Mouse (Mus musculus) retina, postnatal 7 days (tissue): Measurements from ENCODE around the gene Dst.

Experiments
- DNase-seq: peaks from one replicate; pipeline ENCODE4 v3.0.0-alpha.2; 2012; ENCODE audit warnings: low read depth, low spot score

Dst gene

GRCm38 (mm10) chr1:34128796-34129195, 220.8 kb downstream of the Dst start:
- DNase-seq, result no peak

- no peak for DNase-seq
These were observed 221.7 kb downstream of the Dst start for GRCm38 (mm10) chr1:34129691-34130090.

GRCm38 (mm10) chr1:34130804-34131203, 222.8 kb downstream of the Dst start:
- DNase-seq, result no peak

DNA sequence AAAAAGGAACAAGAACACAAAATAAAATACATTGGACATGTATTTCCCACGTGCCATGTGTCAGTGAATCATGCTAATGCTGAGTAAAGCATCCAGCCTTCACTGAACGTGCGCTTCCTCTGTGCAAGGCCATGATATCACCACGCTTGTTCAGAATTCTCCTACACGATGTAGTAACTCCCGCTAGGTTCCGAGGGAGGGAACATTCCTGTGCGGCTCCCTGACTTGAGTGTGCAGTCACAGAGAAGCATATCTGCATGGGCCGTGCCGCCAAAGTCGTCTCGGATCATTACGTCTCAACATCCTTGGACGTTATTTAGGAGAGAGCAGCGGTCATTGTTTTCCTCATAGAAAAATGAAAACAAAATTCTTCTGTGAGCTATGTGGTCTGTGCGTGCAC, 224.8 kb downstream of the Dst start:
- no peak for DNase-seq

DNA sequence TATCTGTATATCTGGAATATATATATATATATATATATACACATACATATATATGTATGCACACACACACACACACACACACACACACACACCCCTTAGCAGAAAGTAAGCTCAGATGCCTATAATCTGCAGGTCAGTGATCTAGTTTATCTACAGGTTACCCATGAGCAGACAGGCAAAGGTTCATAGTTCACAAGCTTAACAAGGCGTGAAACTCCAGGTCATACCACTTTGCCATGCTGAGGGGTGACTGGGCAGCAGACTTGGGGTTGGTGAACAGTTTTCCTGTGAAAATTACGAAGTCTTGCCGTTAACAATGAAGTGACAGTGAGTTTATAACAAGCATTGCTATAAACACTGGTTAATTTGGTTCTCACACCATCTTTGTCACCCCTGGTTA, 227.5 kb downstream of the Dst start:
- DNase-seq, result no peak

DNA sequence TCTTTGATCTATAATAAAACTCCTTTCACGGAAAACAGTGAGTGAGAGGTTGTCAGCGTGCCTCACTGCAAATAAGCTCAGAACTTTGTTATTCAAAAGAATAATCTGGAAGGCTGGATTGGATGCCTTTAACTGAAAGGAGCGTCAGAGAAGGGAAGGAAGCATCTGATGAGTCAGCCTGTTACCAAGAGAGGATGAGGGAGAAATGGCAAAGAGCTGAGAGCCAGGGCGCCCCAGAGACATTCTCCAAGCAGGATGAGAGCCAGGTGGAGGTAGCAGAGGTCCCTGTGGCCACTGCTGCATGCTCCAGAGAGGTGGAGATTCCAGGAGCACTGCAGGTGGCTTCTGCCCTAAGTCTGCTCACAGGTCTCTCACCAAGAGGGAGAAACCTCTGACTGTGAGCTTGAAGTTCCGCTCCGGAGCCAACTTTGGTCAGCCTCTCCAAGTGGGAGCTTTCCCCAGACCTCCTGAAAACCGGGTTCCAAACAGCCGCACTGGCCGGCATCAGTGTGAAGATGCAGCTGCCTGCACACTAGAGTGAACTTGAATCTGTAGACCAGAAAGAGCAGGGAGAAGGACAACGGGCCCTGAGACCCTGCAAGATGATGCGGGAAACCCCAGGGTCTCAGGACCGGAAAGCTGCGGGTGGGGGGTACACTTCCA, 231.3 kb downstream of the Dst start:
- no peak for DNase-seq

DNA sequence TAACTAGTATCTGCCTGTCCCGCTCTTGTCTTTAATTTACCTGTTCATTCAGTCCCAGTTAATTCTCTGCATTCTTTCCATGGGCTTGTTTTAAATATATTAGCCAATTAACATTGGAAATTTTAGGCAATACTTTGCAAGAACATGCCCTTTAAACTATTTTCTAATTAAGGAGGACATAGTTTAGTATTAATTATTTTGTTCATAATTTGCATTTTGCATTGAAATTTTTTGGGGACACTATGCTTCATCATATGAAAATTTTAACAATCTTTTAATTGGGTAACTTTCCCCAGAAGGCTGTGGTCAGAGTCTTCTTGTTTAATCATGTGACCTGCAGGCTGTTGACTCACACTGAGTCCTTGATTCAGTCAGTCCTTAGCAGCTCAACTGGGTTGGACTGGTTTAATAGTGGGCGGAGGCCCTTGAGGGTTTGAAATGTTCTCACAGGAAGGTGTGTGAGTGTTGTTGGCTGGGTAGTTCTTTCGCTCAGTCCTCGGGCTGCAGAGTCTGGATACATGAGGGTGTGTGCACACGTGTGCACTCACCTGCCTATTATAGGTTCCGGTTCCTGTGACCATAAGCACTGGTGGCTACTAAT, 231.9 kb downstream of the Dst start:
- DNase-seq, result no peak

DNA sequence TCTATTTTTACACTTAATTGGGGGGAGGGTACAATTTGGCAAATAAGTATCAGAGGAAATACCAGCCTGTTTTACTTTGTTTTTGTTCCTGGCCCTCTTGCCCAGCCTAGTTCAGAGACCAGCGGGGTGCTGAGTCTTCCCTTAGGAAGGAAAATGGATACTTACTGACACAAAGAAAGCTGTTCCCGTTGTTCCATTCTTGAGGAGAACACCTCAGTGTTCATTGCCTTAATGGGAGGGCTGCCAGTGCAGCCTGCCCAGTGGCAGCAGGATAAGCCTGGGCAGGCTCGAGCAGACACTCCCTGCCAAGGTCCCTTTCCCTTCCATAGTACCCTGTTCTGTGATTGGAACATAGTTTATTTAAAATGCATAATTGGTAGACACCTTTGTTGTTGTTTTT, 232.7 kb downstream of the Dst start:
- no peak for DNase-seq

GRCm38 (mm10) chr1:34142951-34143580, 235.0 kb downstream of the Dst start:
- DNase-seq, result no peak

DNA sequence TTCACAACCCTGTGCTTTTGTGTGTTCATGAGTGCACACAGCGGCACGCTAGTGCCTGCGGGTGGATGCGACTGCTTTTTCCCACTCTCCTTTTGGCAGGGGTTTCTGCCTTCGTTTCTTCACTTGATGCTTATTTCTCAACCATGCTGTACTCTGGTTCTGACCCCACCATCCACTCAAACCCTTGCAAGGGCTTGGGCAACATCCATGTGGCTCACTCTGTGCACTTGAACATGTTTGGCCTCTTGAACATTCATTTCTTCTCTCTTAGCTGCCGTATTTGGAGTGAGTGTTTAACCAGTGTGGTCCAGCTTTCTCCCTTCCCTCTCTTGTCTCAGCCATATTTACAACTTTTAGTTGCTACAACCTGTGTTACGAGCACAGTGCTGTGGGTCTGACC, 236.8 kb downstream of the Dst start:
- DNase-seq, result no peak

DNA sequence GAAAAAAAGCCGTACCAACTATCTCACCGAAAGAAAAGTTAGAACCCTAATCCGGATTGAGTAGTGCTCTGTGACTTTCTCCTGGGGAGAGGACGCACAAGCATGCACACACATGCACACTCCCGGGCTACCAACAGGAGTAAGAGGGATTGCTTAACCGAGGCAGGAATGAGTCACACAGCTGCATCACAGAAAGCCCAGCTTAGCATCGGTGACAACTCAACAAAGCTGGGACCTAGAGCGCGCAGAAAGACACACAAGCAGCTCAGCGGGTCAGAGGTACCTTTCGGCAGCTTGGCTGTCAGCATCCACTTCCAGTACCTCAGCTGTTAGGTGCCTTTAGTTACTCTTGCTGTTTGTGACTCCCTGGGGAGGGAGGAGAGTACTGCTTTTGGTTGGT, 240.0 kb downstream of the Dst start:
- DNase-seq, result no peak

DNA sequence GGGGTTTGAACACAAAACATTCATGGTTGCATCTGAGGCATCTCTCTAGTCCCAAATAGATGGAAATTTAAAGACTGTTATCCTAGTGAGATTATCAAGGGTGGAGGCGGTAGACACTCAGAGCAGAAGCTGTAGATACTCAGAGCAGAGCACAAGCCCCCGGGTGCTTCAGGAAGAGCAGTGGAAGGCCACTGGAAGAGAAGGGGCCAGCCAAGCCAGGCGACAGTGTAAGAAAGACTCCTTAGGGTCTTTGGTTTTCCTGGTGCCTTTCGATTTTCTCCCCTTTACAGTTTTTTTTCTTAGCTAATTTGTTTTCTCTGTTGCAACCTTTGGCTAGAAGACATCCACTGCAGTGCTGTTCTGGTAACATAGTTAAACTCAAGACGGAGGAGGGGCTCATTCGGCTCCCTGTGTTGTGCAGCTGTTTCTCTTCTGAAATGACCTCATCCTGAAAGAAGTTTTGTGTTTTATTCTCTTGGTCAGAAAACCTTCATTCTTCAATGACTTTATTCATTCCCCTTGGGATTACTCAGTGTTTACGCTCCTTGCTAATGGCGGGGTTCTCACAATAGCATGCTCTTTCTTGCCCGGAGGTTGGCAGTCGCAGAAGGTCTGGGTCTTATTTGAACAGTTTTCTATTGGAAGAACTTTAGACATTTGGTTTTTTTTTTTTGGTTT, 242.5 kb downstream of the Dst start:
- no peak for DNase-seq

DNA sequence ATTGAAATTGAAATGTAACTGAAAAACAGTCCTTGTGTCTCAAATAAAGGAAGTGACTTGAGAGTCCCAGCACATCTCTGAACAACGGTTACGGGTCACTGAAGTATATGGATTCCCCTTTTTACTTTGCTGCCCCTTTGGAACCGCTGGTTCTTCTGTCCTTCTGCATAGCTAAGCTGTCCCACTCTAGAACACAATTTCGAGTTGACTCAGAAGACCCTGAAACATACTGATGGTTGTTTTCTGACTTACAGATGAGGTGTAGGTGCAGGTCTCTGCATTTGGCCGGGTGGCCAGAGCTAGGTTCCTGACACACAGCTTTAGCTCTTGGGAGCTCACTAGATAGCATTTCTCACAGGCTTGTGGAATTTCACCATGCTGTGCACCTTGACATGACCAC, 244.7 kb downstream of the Dst start:
- DNase-seq, result no peak

GRCm38 (mm10) chr1:34156058-34156457, 248.0 kb downstream of the Dst start:
- DNase-seq, result no peak

GRCm38 (mm10) chr1:34157702-34158101, 249.7 kb downstream of the Dst start:
- DNase-seq, result no peak

- DNase-seq, result no peak
These were observed 250.8 kb downstream of the Dst start for GRCm38 (mm10) chr1:34158822-34159221.

- no peak for DNase-seq
These were observed 251.9 kb downstream of the Dst start for GRCm38 (mm10) chr1:34159898-34160297.

DNA sequence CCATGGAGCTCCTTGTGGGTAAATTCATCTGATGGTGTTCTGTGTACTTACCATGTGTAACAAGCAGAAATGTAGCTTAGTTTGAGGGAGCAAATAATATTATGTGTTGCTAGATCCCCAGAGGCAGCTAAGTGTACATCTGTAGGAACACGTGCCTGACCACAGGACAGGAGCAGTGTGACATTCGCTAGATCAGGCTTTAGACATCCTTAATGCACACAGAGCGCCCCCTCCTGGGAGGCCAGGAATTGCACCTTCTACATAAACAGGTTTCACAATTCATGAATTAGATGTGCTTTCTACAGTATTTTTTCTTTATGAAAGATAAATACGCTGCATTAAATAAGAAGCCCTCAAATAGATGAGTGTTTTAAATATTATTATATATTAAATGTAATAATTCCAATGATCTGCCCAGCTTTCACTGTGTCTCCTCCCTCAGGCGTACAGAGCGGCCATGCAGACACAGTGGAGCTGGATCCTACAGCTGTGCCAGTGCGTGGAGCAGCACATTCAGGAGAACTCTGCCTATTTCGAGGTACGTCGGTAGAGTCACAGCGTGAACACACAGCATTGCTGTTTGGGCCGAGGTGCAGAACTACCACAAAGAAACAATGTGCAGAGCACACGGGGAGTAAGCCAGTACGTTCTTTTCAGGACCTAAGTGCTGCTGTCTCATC, 256.7 kb downstream of the Dst start:
- DNase-seq, result peak; percentile 44

GRCm38 (mm10) chr1:34165926-34166325, 257.9 kb downstream of the Dst start:
- no peak for DNase-seq

- DNase-seq, result peak; percentile 34
These were observed 259.4 kb downstream of the Dst start for GRCm38 (mm10) chr1:34167151-34168057.

- no peak for DNase-seq
These were observed 261.1 kb downstream of the Dst start for GRCm38 (mm10) chr1:34169086-34169485.
